Mouse (Mus musculus) central nervous system, embryonic 14 days (tissue): ENCODE data around the gene Olfr855. TPM values are rescaled to one million over a fixed set of nuclear protein-coding genes. Genes with fewer than 3 reads are reported as not detected.

Experiments used
- polyA plus RNA-seq: library from polyadenylated mRNA; depleted of rRNA; stranded (reverse); fragments of >200 nt; gene quantifications from 2 replicates; pipeline ENCODE4 v1.2.3, GENCODE M21; 2012; rRNA removed

Gene Olfr855
- polyA plus RNA-seq, result not detected in 2 replicates

DNA sequence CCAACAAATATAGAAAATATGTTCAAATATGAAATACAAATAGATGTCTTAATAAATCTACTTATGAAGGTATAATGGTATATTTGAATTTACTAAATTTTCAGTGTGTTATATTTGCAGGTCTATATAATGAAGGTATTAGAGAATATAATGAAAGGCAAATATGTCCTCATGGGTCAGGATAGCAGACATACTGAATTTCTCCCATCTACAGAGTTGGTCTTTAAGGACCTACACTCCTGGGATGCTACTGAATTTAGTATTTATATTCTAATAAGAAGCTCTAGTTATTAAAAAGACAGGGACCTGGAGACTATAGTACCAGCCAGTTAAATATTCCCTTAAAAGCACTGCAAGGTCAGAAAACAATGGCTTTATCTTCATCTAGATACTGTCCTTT is at the start of gene Olfr855:
Gene Olfr855, plus strand, starts transcription at position 301 of the 400 bp plus-strand sequence.

DNA sequence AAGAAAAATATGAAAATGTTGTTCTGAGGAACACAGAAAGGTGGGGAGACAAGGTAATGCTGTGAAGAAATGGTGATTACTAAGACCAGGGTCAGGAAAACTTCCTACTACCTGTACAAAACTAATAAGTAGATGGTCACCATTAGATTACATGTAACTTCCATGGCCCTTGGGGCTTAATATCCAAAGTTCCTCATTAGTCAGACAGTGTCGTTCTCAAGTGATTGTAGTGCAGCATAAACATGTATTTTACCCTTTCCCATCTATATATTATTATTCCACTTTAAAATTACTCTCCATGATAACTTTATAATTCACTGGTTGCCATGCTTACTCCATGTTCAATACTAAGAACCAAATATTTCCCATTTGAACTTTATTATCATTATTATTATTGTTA is 41.4 kb upstream of the Olfr855 start, which contains the start of gene Olfr853:
Gene Olfr853, minus strand, starts transcription at position 101 of the 400 bp plus-strand sequence.

DNA sequence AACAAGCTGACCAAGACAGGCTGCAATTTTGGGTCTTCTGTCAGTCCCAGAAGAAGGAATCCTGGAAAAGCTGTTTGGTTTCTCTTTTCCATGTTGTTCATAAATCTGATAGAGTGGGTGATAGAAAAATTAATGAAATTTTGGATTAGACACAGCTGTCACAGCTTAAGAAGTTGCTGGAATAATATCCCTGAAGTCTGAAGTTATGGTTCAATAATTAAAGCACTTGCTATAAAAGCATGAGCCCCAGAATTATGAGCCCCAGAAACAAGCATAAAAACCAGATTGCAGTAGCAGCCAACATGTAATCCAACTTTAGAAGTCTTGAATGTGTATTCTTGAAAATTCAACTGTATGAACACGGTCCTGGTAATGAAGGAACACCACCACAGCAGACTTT is 15.1 kb upstream of the Olfr855 start, which contains the start of gene Olfr854:
Gene Olfr854, minus strand, starts transcription at position 101 of the 400 bp plus-strand sequence.

DNA sequence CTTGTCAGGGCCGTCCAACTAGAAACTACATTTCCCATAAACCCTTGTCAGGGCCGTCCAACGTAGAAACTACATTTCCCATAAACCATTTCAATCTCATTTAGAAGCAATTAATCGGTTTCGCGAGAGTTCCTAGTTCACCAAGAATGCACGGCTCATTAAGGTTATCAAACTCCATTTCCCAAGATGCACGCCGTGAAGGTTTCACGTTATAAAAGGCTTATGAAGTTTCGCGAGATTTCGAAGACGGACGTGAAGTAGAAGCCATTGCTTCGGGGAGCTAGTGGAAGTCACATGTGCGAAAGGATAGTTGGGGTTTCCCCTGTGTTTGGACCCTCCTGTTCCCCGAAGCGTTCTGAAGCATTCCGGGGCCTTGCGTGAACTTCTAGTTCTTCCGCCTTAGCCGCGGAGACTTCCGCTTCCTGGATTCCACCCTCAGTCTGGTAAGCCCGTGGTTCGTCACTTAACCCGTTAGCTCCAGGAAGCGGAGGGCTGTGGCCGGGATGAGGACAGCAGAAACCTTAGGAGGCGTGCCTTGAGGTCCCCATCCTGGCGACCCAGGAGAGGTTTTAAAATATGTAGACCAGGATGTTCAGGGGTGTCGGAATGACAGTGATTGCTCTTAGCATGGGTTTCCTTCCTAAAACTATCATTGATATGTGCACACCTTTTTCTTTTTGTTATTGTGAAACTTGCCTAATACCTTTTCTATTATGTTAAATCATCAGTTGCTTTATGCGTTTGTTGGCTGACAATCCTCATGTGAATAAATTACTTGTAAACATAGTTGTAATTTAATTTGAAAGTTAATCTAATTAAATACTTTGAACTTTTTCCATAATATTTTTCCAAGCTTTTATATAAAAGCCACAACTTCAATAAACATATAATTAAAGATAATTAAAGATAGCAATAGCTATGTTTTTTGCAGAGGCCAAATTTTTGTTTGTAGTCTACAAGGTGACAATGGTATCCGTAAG is 39.7 kb downstream of the Olfr855 start, which contains the start of gene Zfp317:
Gene Zfp317, plus strand, starts transcription at position 260 of the 980 bp plus-strand sequence.

Other genes with a start within 250 kb of the Olfr855 start
- gene Olfr845, start 246.2 kb upstream of the Olfr855 start, polyA plus RNA-seq, result not detected in 2 replicates
- not detected in 2 replicates for gene Olfr846, start 218.6 kb upstream of the Olfr855 start, polyA plus RNA-seq
- gene Olfr847, start 203.9 kb upstream of the Olfr855 start, polyA plus RNA-seq, result not detected in 2 replicates
- not detected in 2 replicates for gene Olfr849, start 142.4 kb upstream of the Olfr855 start, polyA plus RNA-seq
- not detected in 2 replicates for gene Olfr850, start 104.4 kb upstream of the Olfr855 start, polyA plus RNA-seq
- gene Olfr851, start 89.3 kb upstream of the Olfr855 start, polyA plus RNA-seq, result not detected in 2 replicates
- not detected in 2 replicates for gene Olfr853, start 41.5 kb upstream of the Olfr855 start, polyA plus RNA-seq
- not detected in 2 replicates for gene Olfr854, start 15.2 kb upstream of the Olfr855 start, polyA plus RNA-seq
- 31.1 and 34.0 TPM in 2 replicates for gene Zfp317, start 39.5 kb downstream of the Olfr855 start, polyA plus RNA-seq
- 0.15 TPM in 1 of 2 replicates, not detected in the other for gene Olfr857, start 126.8 kb downstream of the Olfr855 start, polyA plus RNA-seq
- not detected in 2 replicates for gene Olfr58, start 197.7 kb downstream of the Olfr855 start, polyA plus RNA-seq
- gene Olfr859, start 222.3 kb downstream of the Olfr855 start, polyA plus RNA-seq, result not detected in 2 replicates